Mouse (Mus musculus) forebrain, embryonic 11.5 days (tissue): ENCODE measurements around the gene Cfap99. TPM values are rescaled to one million over a fixed set of nuclear protein-coding genes. Genes with fewer than 3 reads are reported as not detected.

Source experiments
- ATAC-seq: fragments of 200-750 bp; cut with Nextera tagmentation; replicated peaks from 2 replicates; pipeline ENCODE4 v1.8.0; 2017; ENCODE audit warnings: moderate TSS enrichment; ENCODE audit not compliant: low FRiP score
- DNase-seq: peaks from one replicate; pipeline ENCODE4 v3.0.0-alpha.2; 2017; ENCODE audit warnings: low spot score
- H3K27ac ChIP-seq: fragments of 300-500 bp; sonication (generic); 2 replicates; pipeline ENCODE4 v1.5.1; 2014; ENCODE audit warnings: low read depth, low read length
- H3K27me3 ChIP-seq: fragments of 300-500 bp; sonication (generic); 2 replicates; pipeline ENCODE4 v1.6.1; 2014; ENCODE audit warnings: mild to moderate bottlenecking, low read length, mixed read lengths; ENCODE audit not compliant: control insufficient read depth, insufficient read depth
- H3K36me3 ChIP-seq: fragments of 300-500 bp; sonication (generic); 2 replicates; pipeline ENCODE4 v1.6.1; 2014; ENCODE audit warnings: mild to moderate bottlenecking, low read length, moderate library complexity, mixed read lengths; ENCODE audit not compliant: control insufficient read depth, insufficient read depth
- H3K4me1 ChIP-seq: fragments of 300-500 bp; sonication (generic); replicated peaks from 2 replicates; pipeline ENCODE4 v1.6.1; 2014; ENCODE audit warnings: low read length, mixed read lengths; ENCODE audit not compliant: control insufficient read depth, insufficient read depth
- H3K4me2 ChIP-seq: fragments of 300-500 bp; sonication (generic); 2 replicates; pipeline ENCODE4 v1.6.1; 2014; ENCODE audit warnings: low read depth, mild to moderate bottlenecking, low read length, moderate library complexity, mixed read lengths; ENCODE audit not compliant: severe bottlenecking
- H3K4me3 ChIP-seq: fragments of 300-500 bp; sonication (generic); 2 replicates; pipeline ENCODE4 v1.5.1; 2014; ENCODE audit warnings: low read depth, low read length
- H3K9ac ChIP-seq: fragments of 300-500 bp; sonication (generic); 2 replicates; pipeline ENCODE4 v1.6.1; 2014; ENCODE audit warnings: low read length
- H3K9me3 ChIP-seq: fragments of 300-500 bp; sonication (generic); 2 replicates; pipeline ENCODE4 v1.6.1; 2016; ENCODE audit warnings: low read length, mixed read lengths; ENCODE audit not compliant: control insufficient read depth
- WGBS: fragments of 180-500 bp; shearing (Covaris S2); extraction: QIAGEN DNeasy Blood & Tissue Kit; methylation state at CpG from one replicate; pipeline ENCODE4 v1.1.7; 2014; 5-methylcytosine and 5-hydroxymethylcytosine counted together
- polyA plus RNA-seq: library from polyadenylated mRNA; unstranded; fragments of >200 nt; fragmentation: Nextera tagmentation; extraction: Ambion mirVana; gene quantifications from 2 replicates; pipeline ENCODE4 v1.2.1, GENCODE M21; 2014

Cfap99 gene
- polyA plus RNA-seq, 1 experiment from 2014 or later: not detected

- Histone ChIP-seq H3K27ac (no peak overlapping the region), H3K9ac (no peak overlapping the region), H3K36me3 (no peaks in the 10 kb centered on the region), H3K4me3 (no peak overlapping the region), H3K4me2 (no peak overlapping the region), H3K27me3 (no peaks in the 10 kb centered on the region), H3K4me1 (no peaks in the 10 kb centered on the region), H3K9me3 (no peaks in the 10 kb centered on the region)
- 100% methylated on average over 2 of the region's 2 CpGs for WGBS
- ATAC-seq (no peak), DNase-seq (no peak)
These were observed 6.7 kb downstream of the Cfap99 start for GRCm38 (mm10) chr5:34295141-34295540.

DNA sequence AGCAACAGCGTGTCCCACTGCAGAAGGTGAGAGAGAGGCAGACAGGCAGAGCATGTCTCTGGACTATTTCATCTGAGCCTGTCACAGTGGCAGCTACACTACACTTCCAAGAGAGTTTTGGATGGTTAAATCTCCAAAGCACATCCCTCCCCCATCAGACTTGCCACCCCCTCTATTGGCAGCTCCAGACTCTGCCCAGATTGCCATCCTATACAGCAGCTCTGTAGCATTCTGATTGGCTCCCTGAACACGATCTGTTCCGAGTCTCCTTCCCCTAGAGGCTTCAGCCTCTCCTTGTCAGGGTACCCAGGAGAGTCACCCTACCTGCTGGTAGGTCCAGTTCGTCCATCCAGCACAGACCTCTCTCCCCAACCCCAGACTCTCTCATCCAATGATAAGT is 9.7 kb downstream of the Cfap99 start:
- WGBS: 54% methylated on average over 4 of the region's 4 CpGs
- ATAC-seq (no peak), DNase-seq (no peak)
- Histone ChIP-seq H3K4me3 (no peak overlapping the region), H3K36me3 (no peaks in the 10 kb centered on the region), H3K4me1 (no peaks in the 10 kb centered on the region), H3K27ac (no peak overlapping the region), H3K9ac (no peak overlapping the region), H3K9me3 (no peaks in the 10 kb centered on the region), H3K27me3 (no peaks in the 10 kb centered on the region), H3K4me2 (no peak overlapping the region)

DNA sequence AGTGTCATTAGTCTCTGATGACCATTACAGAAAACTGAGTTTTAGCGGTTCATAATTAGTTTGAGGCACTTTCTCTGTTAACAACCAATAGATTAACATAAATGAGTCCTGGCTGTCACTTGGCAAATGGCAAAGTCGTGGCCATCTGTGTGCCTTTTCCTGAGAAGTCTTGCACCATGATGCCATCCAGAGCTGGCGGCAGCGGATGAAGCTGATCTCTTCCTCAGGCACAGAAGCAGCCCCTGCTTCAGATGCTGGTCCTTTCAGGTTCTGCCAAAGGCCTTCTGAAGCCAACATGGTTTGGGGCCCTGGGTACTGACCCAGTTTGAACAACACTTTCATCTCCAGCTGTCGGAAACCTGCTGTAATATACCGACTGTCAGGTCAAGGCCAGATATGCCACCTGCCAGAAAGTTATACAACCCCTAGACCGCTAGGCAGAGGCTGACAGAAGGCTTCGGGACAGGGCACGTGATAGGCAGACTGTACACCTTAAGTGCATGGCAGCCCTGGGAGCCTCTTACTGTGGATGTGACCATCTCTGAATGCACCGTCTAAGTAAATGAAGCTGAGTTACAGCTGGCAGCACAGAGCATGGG is 10.6 kb downstream of the Cfap99 start:
- H3K27me3 ChIP-seq: no peaks in the 10 kb centered on the region
- 89% methylated on average over 10 of the region's 10 CpGs for WGBS
- no peak overlapping the region for H3K4me2 ChIP-seq
- H3K36me3 ChIP-seq: no peaks in the 10 kb centered on the region
- H3K27ac ChIP-seq: no peak overlapping the region
- ATAC-seq: no peak
- no peak overlapping the region for H3K9ac ChIP-seq
- H3K4me3 ChIP-seq: no peak overlapping the region
- no peaks in the 10 kb centered on the region for H3K4me1 ChIP-seq
- no peak for DNase-seq
- H3K9me3 ChIP-seq: no peaks in the 10 kb centered on the region

DNA sequence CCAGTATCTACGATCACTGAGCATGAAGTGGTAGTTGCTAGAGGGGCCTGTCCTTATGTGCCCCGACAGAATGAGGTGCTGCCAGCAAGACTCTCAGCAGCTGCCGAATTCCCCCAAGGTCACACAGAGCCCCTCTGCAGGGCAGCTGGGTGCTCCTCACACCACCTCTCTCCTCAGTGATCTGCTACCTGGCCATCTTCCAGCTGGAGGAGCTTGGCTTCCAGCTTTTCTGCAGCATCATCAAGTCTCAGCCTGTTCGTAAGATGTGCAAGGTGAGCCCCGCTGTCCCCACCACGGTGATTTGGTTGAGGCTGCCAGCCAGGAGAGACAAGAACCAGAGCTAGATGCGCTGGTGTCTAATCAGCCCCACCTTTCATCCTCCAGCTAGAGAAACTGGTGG is 14.0 kb downstream of the Cfap99 start:
- H3K4me2 ChIP-seq: no peak overlapping the region
- no peak overlapping the region for H3K9ac ChIP-seq
- WGBS: 86% methylated on average over 7 of the region's 7 CpGs
- H3K27ac ChIP-seq: no peak overlapping the region
- H3K9me3 ChIP-seq: no peaks in the 10 kb centered on the region
- H3K4me3 ChIP-seq: no peak overlapping the region
- no peaks in the 10 kb centered on the region for H3K36me3 ChIP-seq
- H3K27me3 ChIP-seq: no peaks in the 10 kb centered on the region
- H3K4me1 ChIP-seq: no peaks in the 10 kb centered on the region
- DNase-seq (no peak), ATAC-seq (no peak)

DNA sequence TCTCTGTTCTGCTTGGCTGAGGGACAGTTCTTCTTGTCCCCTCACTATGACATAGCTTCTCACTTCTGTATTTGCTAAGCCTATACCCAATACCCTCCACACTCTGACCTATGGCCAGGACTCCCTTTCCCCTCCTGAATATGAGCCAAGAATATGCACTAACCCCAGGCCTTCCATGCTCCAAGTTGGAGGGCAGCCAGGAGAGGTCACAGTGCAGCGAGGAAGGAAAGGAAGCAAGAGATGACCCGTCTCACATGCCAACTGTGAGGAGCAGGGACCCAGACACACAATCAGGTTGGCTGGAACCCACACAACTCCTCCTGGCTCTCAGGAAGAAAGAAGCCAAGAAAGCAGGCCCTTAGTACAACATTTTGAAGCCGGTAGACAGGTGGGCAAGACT is 20.6 kb downstream of the Cfap99 start:
- Histone ChIP-seq H3K4me2 (no peak overlapping the region), H3K27ac (no peak overlapping the region), H3K36me3 (no peaks in the 10 kb centered on the region), H3K4me1 (no peaks in the 10 kb centered on the region), H3K4me3 (no peak overlapping the region), H3K9me3 (no peaks in the 10 kb centered on the region), H3K9ac (no peak overlapping the region), H3K27me3 (no peaks in the 10 kb centered on the region)
- DNase-seq: no peak
- WGBS: 88% methylated on average over 3 of the region's 3 CpGs
- no peak for ATAC-seq

- Histone ChIP-seq H3K4me1 (no peaks in the 10 kb centered on the region), H3K4me3 (no peak overlapping the region), H3K9me3 (no peaks in the 10 kb centered on the region), H3K27ac (no peak overlapping the region), H3K9ac (no peak overlapping the region), H3K27me3 (no peaks in the 10 kb centered on the region), H3K4me2 (no peak overlapping the region), H3K36me3 (no peaks in the 10 kb centered on the region)
- no peak for ATAC-seq
- DNase-seq: peak; percentile 22
- whole genome bisulfite sequencing: 65% methylated on average over 2 of the region's 2 CpGs
These were observed 31.2 kb downstream of the Cfap99 start for GRCm38 (mm10) chr5:34319491-34320034.

DNA sequence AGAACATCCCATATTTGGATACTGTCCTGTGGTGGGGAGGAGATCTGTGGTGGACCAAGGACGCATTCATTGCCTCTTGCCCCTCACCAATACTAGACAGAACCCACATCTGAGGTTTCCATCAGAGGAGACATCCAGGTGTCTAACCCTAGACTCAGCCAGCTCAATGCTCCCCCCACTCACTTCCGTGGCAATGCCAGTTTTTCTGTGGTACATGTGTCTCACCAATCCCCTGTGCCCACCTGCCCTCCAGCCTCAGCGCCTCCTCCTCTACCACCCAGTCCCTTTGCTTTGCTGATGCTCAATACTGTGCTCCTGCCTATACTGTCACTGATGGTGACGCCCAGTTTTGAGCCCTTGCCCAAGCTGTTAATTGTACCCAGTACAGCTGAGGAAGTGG is 32.8 kb downstream of the Cfap99 start:
- no peaks in the 10 kb centered on the region for H3K9me3 ChIP-seq
- no peaks in the 10 kb centered on the region for H3K36me3 ChIP-seq
- no peaks in the 10 kb centered on the region for H3K27me3 ChIP-seq
- H3K9ac ChIP-seq: no peak overlapping the region
- ATAC-seq (no peak), DNase-seq (no peak)
- H3K4me1 ChIP-seq: peaks cover under 1% of the 10 kb centered on the region
- WGBS: 92% methylated on average over 4 of the region's 4 CpGs
- H3K4me2 ChIP-seq: no peak overlapping the region
- no peak overlapping the region for H3K4me3 ChIP-seq
- no peak overlapping the region for H3K27ac ChIP-seq

GRCm38 (mm10) chr5:34325286-34325685 is 36.9 kb downstream of the Cfap99 start:
- H3K36me3 ChIP-seq: no peaks in the 10 kb centered on the region
- H3K4me2 ChIP-seq: no peak overlapping the region
- DNase-seq (no peak), ATAC-seq (no peak)
- no peak overlapping the region for H3K4me3 ChIP-seq
- H3K9me3 ChIP-seq: no peaks in the 10 kb centered on the region
- no peak overlapping the region for H3K27ac ChIP-seq
- H3K9ac ChIP-seq: no peak overlapping the region
- peaks cover 7% of the 10 kb centered on the region for H3K4me1 ChIP-seq
- no peaks in the 10 kb centered on the region for H3K27me3 ChIP-seq

DNA sequence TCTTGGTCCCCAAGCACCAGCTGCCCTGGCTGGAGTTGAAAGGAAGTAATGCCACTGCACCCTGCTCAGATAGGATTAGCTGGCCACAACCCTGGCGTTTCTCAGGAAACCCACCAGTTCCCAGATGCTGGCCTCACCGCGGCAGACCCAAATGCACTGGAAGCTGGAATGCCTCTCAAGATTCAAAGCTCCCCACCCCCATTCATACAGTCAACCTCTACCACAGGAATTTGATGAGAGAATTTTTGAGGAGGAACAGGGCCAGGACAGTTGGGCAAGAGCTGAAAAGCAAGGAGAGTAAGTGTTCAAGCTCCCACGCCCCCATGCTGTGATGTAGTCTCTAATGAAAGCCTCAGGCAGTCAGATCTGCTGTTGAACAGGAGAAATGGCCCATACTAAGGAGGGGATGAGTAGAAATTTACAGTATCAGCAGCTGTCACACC is 37.9 kb downstream of the Cfap99 start:
- no peak overlapping the region for H3K27ac ChIP-seq
- no peaks in the 10 kb centered on the region for H3K9me3 ChIP-seq
- H3K4me3 ChIP-seq: no peak overlapping the region
- H3K4me2 ChIP-seq: peak overlapping the region; percentile 44; the same call in 1 of the 2 replicates
- H3K4me1 ChIP-seq: peaks cover 7% of the 10 kb centered on the region
- H3K27me3 ChIP-seq: no peaks in the 10 kb centered on the region
- no peaks in the 10 kb centered on the region for H3K36me3 ChIP-seq
- no peak overlapping the region for H3K9ac ChIP-seq
- DNase-seq (no peak), ATAC-seq (peak; percentile 21; the same call in 1 of the 2 replicates)
- WGBS: 20% methylated on average over 4 of the region's 4 CpGs
